Mouse (Mus musculus): ENCODE results near the gene Olfr92. TPM values are rescaled to one million over a fixed set of nuclear protein-coding genes. Genes with fewer than 3 reads are reported as not detected.

The Olfr92 gene
- polyA plus RNA-seq, 1 experiment, result not detected

DNA sequence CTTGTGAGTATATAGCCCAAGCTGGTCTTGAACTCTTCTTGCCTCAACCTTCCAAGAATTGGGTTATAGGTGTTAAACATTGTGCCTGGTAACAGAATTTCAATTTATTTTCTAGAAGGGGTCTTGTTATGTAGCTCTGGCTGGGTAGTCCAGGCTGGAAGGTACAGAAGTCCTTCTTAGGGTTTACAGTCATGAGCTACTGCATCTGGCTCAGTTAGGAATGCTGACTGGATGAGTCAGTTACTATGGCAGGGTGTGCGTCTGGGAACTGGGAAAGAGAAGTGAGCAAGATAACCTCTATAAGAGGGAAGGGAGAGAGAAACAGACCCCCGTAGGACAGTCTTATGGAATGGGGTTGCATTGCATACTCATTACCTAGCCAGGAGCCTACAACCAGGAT, 44.1 kb downstream of the Olfr92 start:
- H3K27ac ChIP-seq (ENCODE audit: insufficient read depth, low read depth, low read length), result no peak overlapping the region
- H3K27me3 ChIP-seq (replicated peaks; ENCODE audit: control insufficient read depth, insufficient read depth, low read length), result no peaks in the 10 kb centered on the region
- DNase-seq, result no peak
- H3K4me1 ChIP-seq (ENCODE audit: control insufficient read depth, insufficient read depth, low read length), result 0 out of 2 replicates have a peak, but pooled peaks cover 2% of the 10 kb centered on the region
- TF ChIP-seq CTCF (conservative IDR thresholded peaks at IDR 0.05; ENCODE audit: insufficient read depth, insufficient read length, low read depth, low read length), result no peak
- TF ChIP-seq POLR2A (IDR thresholded peaks at IDR 0.05; ENCODE audit: low read depth, low read length), result no peak
- no peak overlapping the region for H3K4me3 ChIP-seq (ENCODE audit: insufficient read depth, low read depth, low read length)
- no peaks in the 10 kb centered on the region; the same call in none of the 2 replicates for H3K36me3 ChIP-seq (ENCODE audit: control insufficient read depth, insufficient read depth, low read length)
- 94% methylated on average over 2 of the region's 2 CpGs for WGBS

DNA sequence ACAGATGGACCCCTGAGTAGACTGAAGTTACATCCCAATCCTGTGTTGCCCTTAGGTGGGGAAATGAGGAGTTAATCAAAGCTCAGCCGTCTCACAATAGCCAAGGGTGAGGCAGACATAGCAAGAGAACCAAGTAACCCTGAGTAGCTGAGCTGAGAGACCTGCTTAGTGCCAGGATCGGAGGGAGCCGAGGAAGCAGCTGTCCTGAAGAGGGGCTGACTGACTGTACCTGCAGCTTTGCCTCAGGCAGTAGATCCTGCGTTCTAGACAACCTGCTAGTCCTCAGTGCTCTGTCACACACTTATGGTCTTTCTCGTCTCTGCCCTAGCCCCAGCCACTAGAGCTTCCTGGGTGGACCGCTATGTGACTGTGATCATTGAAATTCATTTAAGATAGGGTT, 44.7 kb downstream of the Olfr92 start:
- H3K36me3 ChIP-seq (ENCODE audit: control insufficient read depth, insufficient read depth, low read length), result no peaks in the 10 kb centered on the region; the same call in none of the 2 replicates
- H3K4me3 ChIP-seq (ENCODE audit: insufficient read depth, low read depth, low read length), result no peak overlapping the region
- WGBS, result 89% methylated on average over 6 of the region's 6 CpGs

DNA sequence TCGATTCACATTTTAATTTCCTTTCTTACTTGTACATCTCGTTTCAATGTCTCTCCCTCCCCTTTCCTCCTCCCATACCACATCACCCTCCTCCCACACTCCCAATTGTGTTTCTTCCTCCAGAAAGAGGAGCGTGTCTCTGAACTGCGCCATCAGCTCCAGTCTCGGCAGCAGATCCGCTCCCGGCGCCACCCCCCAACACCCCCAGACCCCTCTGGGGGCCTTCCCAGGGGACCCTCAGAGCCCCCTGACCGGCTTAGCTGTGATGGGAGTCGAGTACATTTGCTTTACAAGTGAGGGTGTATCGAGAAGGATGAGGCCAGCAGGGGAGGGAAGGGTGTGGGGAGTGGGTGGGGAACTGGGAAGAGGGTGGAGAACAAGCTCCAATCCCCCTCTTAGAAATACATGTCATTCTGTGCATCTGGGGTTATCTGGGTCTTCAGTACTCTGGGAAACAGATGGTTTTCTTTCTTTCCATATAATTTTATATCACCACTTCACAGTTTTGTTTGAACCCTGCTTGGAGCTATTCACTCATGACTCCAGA, 47.1 kb downstream of the Olfr92 start:
- Histone ChIP-seq H3K36me3 (ENCODE audit: control insufficient read depth, insufficient read depth, low read length) (no peaks in the 10 kb centered on the region; the same call in none of the 2 replicates), H3K27ac (ENCODE audit: insufficient read depth, low read depth, low read length) (no peak overlapping the region), H3K4me3 (ENCODE audit: insufficient read depth, low read depth, low read length) (no peak overlapping the region), H3K4me1 (ENCODE audit: control insufficient read depth, insufficient read depth, low read length) (no peaks in the 10 kb centered on the region), H3K27me3 (replicated peaks; ENCODE audit: control insufficient read depth, insufficient read depth, low read length) (no peaks in the 10 kb centered on the region)
- TF ChIP-seq CTCF (conservative IDR thresholded peaks at IDR 0.05; ENCODE audit: insufficient read depth, insufficient read length, low read depth, low read length), result no peak
- no peak for TF ChIP-seq POLR2A (IDR thresholded peaks at IDR 0.05; ENCODE audit: low read depth, low read length)
- 63% methylated on average over 11 of the region's 11 CpGs for WGBS
- no peak for DNase-seq

More for the DNA sequence above, 44.7 kb downstream of the Olfr92 start:
- H3K27ac ChIP-seq (ENCODE audit: insufficient read depth, low read depth, low read length), result no peak overlapping the region
- no peaks in the 10 kb centered on the region for H3K27me3 ChIP-seq (replicated peaks; ENCODE audit: control insufficient read depth, insufficient read depth, low read length)
- DNase-seq, result no peak
- TF ChIP-seq CTCF (conservative IDR thresholded peaks at IDR 0.05; ENCODE audit: insufficient read depth, insufficient read length, low read depth, low read length), result no peak
- no peak for TF ChIP-seq POLR2A (IDR thresholded peaks at IDR 0.05; ENCODE audit: low read depth, low read length)
- H3K4me1 ChIP-seq (ENCODE audit: control insufficient read depth, insufficient read depth, low read length), result 0 out of 2 replicates have a peak, but pooled peaks cover 2% of the 10 kb centered on the region

DNA sequence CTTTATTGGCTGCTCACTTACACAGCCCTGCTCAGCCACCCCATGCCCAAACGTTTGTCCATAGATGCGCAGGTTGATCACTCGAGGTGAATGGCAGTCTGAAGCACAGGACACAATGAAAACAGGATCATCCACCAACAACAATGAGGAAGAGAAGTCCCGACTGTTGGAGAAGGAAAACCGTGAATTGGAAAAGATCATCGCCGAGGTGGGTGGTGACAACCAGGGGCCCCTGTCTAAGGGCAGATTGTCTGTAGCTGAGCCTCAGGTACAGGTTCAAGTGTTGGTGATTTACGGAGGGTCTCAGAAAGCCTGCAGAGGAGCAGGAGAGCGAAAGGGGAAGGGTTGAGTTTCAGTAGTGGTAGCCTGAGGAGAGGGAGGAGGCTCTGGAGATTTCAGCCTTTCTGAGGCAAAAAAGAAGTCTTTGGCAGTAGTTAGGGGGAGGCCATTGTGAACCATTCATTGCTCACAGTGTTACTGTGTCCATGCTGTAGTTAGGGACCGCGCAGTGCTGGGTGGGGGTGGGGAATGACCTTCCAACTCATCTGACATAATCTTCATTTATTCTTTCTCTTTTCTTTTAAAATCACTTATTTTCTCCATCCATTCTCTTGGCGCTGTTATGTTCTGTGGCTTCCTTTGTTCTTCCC, 47.7 kb downstream of the Olfr92 start:
- H3K27me3 ChIP-seq (replicated peaks; ENCODE audit: control insufficient read depth, insufficient read depth, low read length), result no peaks in the 10 kb centered on the region
- whole genome bisulfite sequencing, result 84% methylated on average over 12 of the region's 12 CpGs
- H3K27ac ChIP-seq (ENCODE audit: insufficient read depth, low read depth, low read length), result no peak overlapping the region
- no peak for DNase-seq
- no peak for TF ChIP-seq POLR2A (IDR thresholded peaks at IDR 0.05; ENCODE audit: low read depth, low read length)
- no peak for TF ChIP-seq CTCF (conservative IDR thresholded peaks at IDR 0.05; ENCODE audit: insufficient read depth, insufficient read length, low read depth, low read length)
- H3K4me3 ChIP-seq (ENCODE audit: insufficient read depth, low read depth, low read length), result no peak overlapping the region
- no peaks in the 10 kb centered on the region for H3K4me1 ChIP-seq (ENCODE audit: control insufficient read depth, insufficient read depth, low read length)
- H3K36me3 ChIP-seq (ENCODE audit: control insufficient read depth, insufficient read depth, low read length), result no peaks in the 10 kb centered on the region; the same call in none of the 2 replicates

DNA sequence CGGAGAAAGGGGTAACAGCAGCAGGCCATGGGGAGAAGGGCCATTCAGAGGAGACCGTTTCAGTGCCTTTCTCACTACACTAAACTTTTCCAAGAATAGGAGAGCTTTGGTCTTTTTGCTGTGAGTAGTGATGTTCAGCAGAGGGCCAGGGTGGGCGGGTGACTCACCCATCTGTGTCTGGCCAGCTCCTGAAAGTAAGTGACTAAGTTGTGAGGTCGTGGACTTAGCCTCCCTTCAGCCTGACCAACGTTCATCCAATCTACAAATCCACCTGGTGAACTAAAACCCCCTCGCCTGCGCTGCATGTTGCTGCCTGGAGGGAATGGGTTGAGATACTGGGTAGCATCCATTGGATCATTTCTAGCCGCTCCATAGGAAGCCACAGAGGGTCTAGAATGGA, 49.8 kb downstream of the Olfr92 start:
- H3K27ac ChIP-seq (ENCODE audit: insufficient read depth, low read depth, low read length), result no peak overlapping the region
- no peaks in the 10 kb centered on the region for H3K27me3 ChIP-seq (replicated peaks; ENCODE audit: control insufficient read depth, insufficient read depth, low read length)
- no peak for DNase-seq
- H3K4me3 ChIP-seq (ENCODE audit: insufficient read depth, low read depth, low read length), result no peak overlapping the region
- no peaks in the 10 kb centered on the region for H3K4me1 ChIP-seq (ENCODE audit: control insufficient read depth, insufficient read depth, low read length)
- TF ChIP-seq CTCF (conservative IDR thresholded peaks at IDR 0.05; ENCODE audit: insufficient read depth, insufficient read length, low read depth, low read length) (no peak), POLR2A (IDR thresholded peaks at IDR 0.05; ENCODE audit: low read depth, low read length) (no peak)
- no peaks in the 10 kb centered on the region; the same call in 1 of the 2 replicates for H3K36me3 ChIP-seq (ENCODE audit: control insufficient read depth, insufficient read depth, low read length)
- 85% methylated on average over 8 of the region's 8 CpGs for WGBS

DNA sequence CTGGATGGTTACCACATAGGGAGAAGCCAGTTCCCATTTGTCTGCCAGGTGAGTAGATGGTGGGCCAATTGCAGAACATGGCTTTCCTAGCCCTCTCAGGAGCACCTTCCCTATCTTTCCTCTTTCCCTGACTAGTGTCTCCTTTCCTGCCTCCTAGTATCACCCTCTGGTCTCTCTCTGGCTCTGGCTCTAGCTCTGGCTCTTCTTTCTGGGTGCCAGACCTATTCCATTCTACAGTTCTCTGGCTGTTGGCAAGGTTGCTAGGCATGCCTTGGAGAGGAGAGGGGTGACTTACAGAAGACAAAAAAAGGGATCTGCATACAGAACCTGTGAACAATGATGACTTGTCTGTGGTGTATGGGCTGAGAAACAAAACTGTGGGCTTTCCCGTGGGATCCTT, 52.0 kb downstream of the Olfr92 start:
- Histone ChIP-seq H3K27ac (ENCODE audit: insufficient read depth, low read depth, low read length) (no peak overlapping the region), H3K27me3 (replicated peaks; ENCODE audit: control insufficient read depth, insufficient read depth, low read length) (no peaks in the 10 kb centered on the region), H3K4me1 (ENCODE audit: control insufficient read depth, insufficient read depth, low read length) (no peaks in the 10 kb centered on the region), H3K4me3 (ENCODE audit: insufficient read depth, low read depth, low read length) (no peak overlapping the region), H3K36me3 (ENCODE audit: control insufficient read depth, insufficient read depth, low read length) (peaks cover 2% of the 10 kb centered on the region; the same call in 1 of the 2 replicates)
- no peak for TF ChIP-seq CTCF (conservative IDR thresholded peaks at IDR 0.05; ENCODE audit: insufficient read depth, insufficient read length, low read depth, low read length)
- 83% methylated on average over 1 of the region's 1 CpGs for WGBS
- no peak for DNase-seq

DNA sequence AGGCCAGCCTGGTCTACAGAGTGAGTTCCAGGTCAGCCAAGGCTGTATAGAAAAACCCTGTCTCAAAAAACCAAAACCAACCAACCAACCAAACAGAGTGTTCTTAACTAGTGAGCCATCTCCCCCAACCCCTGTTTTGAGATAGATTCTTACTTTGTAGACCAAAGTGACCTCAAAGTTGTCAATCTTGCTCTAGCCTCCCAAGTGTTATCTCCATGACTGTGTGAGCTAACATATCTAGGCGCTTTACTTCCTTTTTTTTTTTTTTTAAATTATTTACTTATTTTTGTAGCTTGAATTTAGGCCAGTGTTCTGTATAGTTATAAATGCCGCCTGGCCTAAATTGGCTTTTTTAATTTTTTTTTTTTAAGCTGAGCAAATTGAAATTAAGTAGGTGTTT, 53.9 kb downstream of the Olfr92 start:
- DNase-seq, result no peak
- TF ChIP-seq POLR2A (IDR thresholded peaks at IDR 0.05; ENCODE audit: low read depth, low read length) (no peak), CTCF (conservative IDR thresholded peaks at IDR 0.05; ENCODE audit: insufficient read depth, insufficient read length, low read depth, low read length) (no peak)
- WGBS, result 94% methylated on average over 2 of the region's 2 CpGs
- Histone ChIP-seq H3K27me3 (replicated peaks; ENCODE audit: control insufficient read depth, insufficient read depth, low read length) (no peaks in the 10 kb centered on the region), H3K36me3 (ENCODE audit: control insufficient read depth, insufficient read depth, low read length) (peaks cover 2% of the 10 kb centered on the region; the same call in 1 of the 2 replicates), H3K4me1 (ENCODE audit: control insufficient read depth, insufficient read depth, low read length) (no peaks in the 10 kb centered on the region), H3K27ac (ENCODE audit: insufficient read depth, low read depth, low read length) (no peak overlapping the region), H3K4me3 (ENCODE audit: insufficient read depth, low read depth, low read length) (no peak overlapping the region)

All from kidney, adult 2 months (tissue).